Mouse (Mus musculus): ENCODE measurements around the gene Spty2d1.

DNA sequence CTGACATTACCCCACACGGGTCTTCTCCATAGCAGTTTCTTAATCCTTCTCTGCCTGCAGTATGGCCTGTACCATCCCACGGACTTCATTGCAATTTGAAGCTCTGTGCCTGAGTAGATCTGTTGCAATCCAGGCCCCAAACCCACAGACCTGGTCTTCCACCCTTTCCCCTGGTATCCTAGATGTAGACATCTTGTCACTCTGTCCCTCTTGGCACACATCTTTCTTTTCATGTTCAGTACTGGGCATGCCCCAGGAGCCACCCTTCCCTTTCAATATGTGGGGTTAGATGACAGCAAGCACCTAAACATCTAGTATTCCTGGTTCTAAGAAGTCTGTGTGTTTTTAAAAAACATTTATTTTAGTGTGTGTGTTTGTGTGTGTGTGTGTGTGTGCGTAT, 33.5 kb upstream of the Spty2d1 start:
- no peak for TF ChIP-seq CTCF (IDR thresholded peaks at IDR 0.05)
- TF ChIP-seq POLR2A (IDR thresholded peaks at IDR 0.05; ENCODE audit: insufficient read depth, low read depth, low read length): no peak
- TF ChIP-seq EP300 (IDR thresholded peaks at IDR 0.05; ENCODE audit: insufficient read depth, low read depth, low read length): no peak

All from heart, adult 2 months (tissue).